Mouse (Mus musculus) layer of hippocampus, postnatal 25 days (tissue): ENCODE results near the gene Ston1. TPM values are rescaled to one million over a fixed set of nuclear protein-coding genes. Genes with fewer than 3 reads are reported as not detected.
A peak's percentile ranks its signal among the peaks of the same experiment; 100 is the strongest.

ENCODE experiments used
- DNase-seq, 2 experiments: peaks; one replicate each; pipeline ENCODE4 v3.0.0; 2022; ENCODE audit warnings: mixed read lengths in 2 of 2, low spot score in 1 of 2; ENCODE audit errors: extremely low spot score in 1 of 2
- total RNA-seq, 2 experiments: library from RNA; stranded (reverse); gene quantifications; 2 replicates each; pipeline ENCODE4 v1.2.3; 2021

Gene Ston1
- total RNA-seq, 2 experiments from 2014 or later = 13.3 to 13.8 TPM

- DNase-seq = no peak
These were observed 25.2 kb downstream of the Ston1 start for GRCm38 (mm10) chr17:88622711-88623110.

GRCm38 (mm10) chr17:88624386-88624785 is 26.9 kb downstream of the Ston1 start:
- DNase-seq = no peak

GRCm38 (mm10) chr17:88625350-88625749 is 27.9 kb downstream of the Ston1 start:
- DNase-seq = no peak

- DNase-seq = no peak
These were observed 28.4 kb downstream of the Ston1 start for GRCm38 (mm10) chr17:88625931-88626330.

GRCm38 (mm10) chr17:88626347-88626811 is 28.9 kb downstream of the Ston1 start:
- DNase-seq = no peak

GRCm38 (mm10) chr17:88627150-88627549 is 29.7 kb downstream of the Ston1 start:
- DNase-seq = no peak

GRCm38 (mm10) chr17:88628676-88629380 is 31.3 kb downstream of the Ston1 start:
- DNase-seq = no peak

- no peak for DNase-seq
These were observed 31.9 kb downstream of the Ston1 start for GRCm38 (mm10) chr17:88629381-88629759.

GRCm38 (mm10) chr17:88629931-88630553 is 32.6 kb downstream of the Ston1 start:
- DNase-seq = no peak

GRCm38 (mm10) chr17:88630554-88630948 is 33.1 kb downstream of the Ston1 start:
- DNase-seq = no peak

- no peak for DNase-seq
These were observed 35.1 kb downstream of the Ston1 start for GRCm38 (mm10) chr17:88632631-88633030.

GRCm38 (mm10) chr17:88636076-88636475 is 38.6 kb downstream of the Ston1 start:
- DNase-seq = no peak

- no peak for DNase-seq
These were observed 39.1 kb downstream of the Ston1 start for GRCm38 (mm10) chr17:88636587-88636986.

GRCm38 (mm10) chr17:88641012-88641411 is 43.5 kb downstream of the Ston1 start:
- peak; percentile 60 to 85 for DNase-seq

- DNase-seq = no peak
These were observed 44.4 kb downstream of the Ston1 start for GRCm38 (mm10) chr17:88641836-88642235.

- DNase-seq = no peak
These were observed 47.4 kb downstream of the Ston1 start for GRCm38 (mm10) chr17:88644876-88645275.

- DNase-seq = no peak
These were observed 47.8 kb downstream of the Ston1 start for GRCm38 (mm10) chr17:88645299-88645698.

GRCm38 (mm10) chr17:88647149-88647548 is 49.7 kb downstream of the Ston1 start:
- no peak for DNase-seq

- peak; percentile 67 to 88 for DNase-seq
These were observed 54.5 kb downstream of the Ston1 start for GRCm38 (mm10) chr17:88652010-88652409.

GRCm38 (mm10) chr17:88652702-88653374 is 55.4 kb downstream of the Ston1 start:
- peak; percentile 89 to 99 for DNase-seq

- DNase-seq = no peak
These were observed 55.9 kb downstream of the Ston1 start for GRCm38 (mm10) chr17:88653375-88653769.
